Mouse (Mus musculus): ENCODE data around the gene Osmr.

Osmr gene

GRCm38 (mm10) chr15:6874601-6875019 lies at the start of gene Osmr:
TSS of gene Osmr (minus strand) at chr15:6874969.
- DNase-seq (ENCODE audit: low spot score in 2 of 2), result no peak

- no peak for DNase-seq (ENCODE audit: low spot score in 2 of 2)
Measured at GRCm38 (mm10) chr15:6919406-6919805, 44.6 kb upstream of the Osmr start.

GRCm38 (mm10) chr15:6914163-6914562 lies 39.4 kb upstream of the Osmr start:
- DNase-seq (ENCODE audit: low spot score in 2 of 2), result no peak

GRCm38 (mm10) chr15:6909669-6910068 lies 34.9 kb upstream of the Osmr start:
- DNase-seq (ENCODE audit: low spot score in 2 of 2), result peak; percentile 76 to 90

- DNase-seq (ENCODE audit: low spot score in 2 of 2), result no peak
Measured at GRCm38 (mm10) chr15:6909084-6909483, 34.3 kb upstream of the Osmr start.

- no peak for DNase-seq (ENCODE audit: low spot score in 2 of 2)
Measured at GRCm38 (mm10) chr15:6908601-6909000, 33.8 kb upstream of the Osmr start.

GRCm38 (mm10) chr15:6906260-6907047 lies 31.7 kb upstream of the Osmr start:
- no peak for DNase-seq (ENCODE audit: low spot score in 2 of 2)

GRCm38 (mm10) chr15:6905726-6906125 lies 31.0 kb upstream of the Osmr start:
- no peak for DNase-seq (ENCODE audit: low spot score in 2 of 2)

GRCm38 (mm10) chr15:6903286-6903975 lies 28.7 kb upstream of the Osmr start:
- no peak for DNase-seq (ENCODE audit: low spot score in 2 of 2)

- no peak for DNase-seq (ENCODE audit: low spot score in 2 of 2)
Measured at GRCm38 (mm10) chr15:6901982-6902639, 27.3 kb upstream of the Osmr start.

GRCm38 (mm10) chr15:6901236-6901635 lies 26.5 kb upstream of the Osmr start:
- DNase-seq (ENCODE audit: low spot score in 2 of 2), result no peak

- DNase-seq (ENCODE audit: low spot score in 2 of 2), result no peak
Measured at GRCm38 (mm10) chr15:6884260-6884659, 9.5 kb upstream of the Osmr start.

- DNase-seq (ENCODE audit: low spot score in 2 of 2), result peak in 1 of 2 experiments; percentile 47
Measured at GRCm38 (mm10) chr15:6883816-6884215, 9.0 kb upstream of the Osmr start.

GRCm38 (mm10) chr15:6883091-6883490 lies 8.3 kb upstream of the Osmr start:
- no peak for DNase-seq (ENCODE audit: low spot score in 2 of 2)

GRCm38 (mm10) chr15:6882180-6882579 lies 7.4 kb upstream of the Osmr start:
- peak in 1 of 2 experiments; percentile 43 for DNase-seq (ENCODE audit: low spot score in 2 of 2)

GRCm38 (mm10) chr15:6881211-6881610 lies 6.4 kb upstream of the Osmr start:
- DNase-seq (ENCODE audit: low spot score in 2 of 2), result no peak

- DNase-seq (ENCODE audit: low spot score in 2 of 2), result no peak
Measured at GRCm38 (mm10) chr15:6873807-6874600, 765 bp downstream of the Osmr start.

GRCm38 (mm10) chr15:6873154-6873806 lies 1.5 kb downstream of the Osmr start:
- DNase-seq (ENCODE audit: low spot score in 2 of 2), result no peak

- DNase-seq (ENCODE audit: low spot score in 2 of 2), result no peak
Measured at GRCm38 (mm10) chr15:6871621-6872359, 3.0 kb downstream of the Osmr start.

GRCm38 (mm10) chr15:6866888-6867287 lies 7.9 kb downstream of the Osmr start:
- DNase-seq (ENCODE audit: low spot score in 2 of 2), result no peak

- DNase-seq (ENCODE audit: low spot score in 2 of 2), result no peak
Measured at GRCm38 (mm10) chr15:6862125-6862524, 12.6 kb downstream of the Osmr start.

Measured in frontal cortex, postnatal 14 days (tissue).